16 mouse cellular contexts compared by ENCODE assay signal in genomic region chr7:28950346-28951037, GRCm38 (mm10). TPM values are rescaled to one million over a fixed set of nuclear protein-coding genes. Genes with fewer than 3 reads are reported as not detected.
DNase-seq lines count a peak whose midpoint lies in the region; ATAC-seq and TF ChIP-seq lines count a peak whose summit lies in the region.
"Had no signal": no experiment of that assay in that cellular context is flagged by ENCODE, and none has a peak within 500 bp of the region (broad histone marks: within the 10 kb centered on the region; RNA-seq: fewer than 3 reads in every experiment).

No protein-coding gene starts in this region.

- peaks cover 85% of the 10 kb centered on the region for H3K4me1 ChIP-seq in heart, embryonic 11.5 days (ENCODE audit: control insufficient read depth, insufficient read depth, low read length)
- peaks cover 99% of the 10 kb centered on the region for H3K4me1 ChIP-seq in liver, embryonic 15.5 days (replicated peaks)
- H3K4me1 ChIP-seq in liver, embryonic 11.5 days (replicated peaks; ENCODE audit: control insufficient read depth, insufficient read depth, low read length): peaks cover 77% of the 10 kb centered on the region
- H3K4me1 ChIP-seq in intestine, postnatal 0 days (replicated peaks; ENCODE audit: control insufficient read depth, insufficient read depth, low read length): peaks cover 33% of the 10 kb centered on the region
- peaks cover 85% of the 10 kb centered on the region for H3K4me1 ChIP-seq in stomach, embryonic 16.5 days (ENCODE audit: control insufficient read depth, insufficient read depth, low read length)

- peak overlapping the region; percentile 78 for H3K27ac ChIP-seq in heart, embryonic 11.5 days (ENCODE audit: low read depth, low read length)
- H3K27ac ChIP-seq in liver, embryonic 15.5 days (replicated peaks): peak overlapping the region; percentile 45; the same call in 1 of the 2 replicates
- no peak overlapping the region for H3K27ac ChIP-seq in liver, embryonic 11.5 days (ENCODE audit: low read depth, low read length)
- peak overlapping the region; percentile 77 for H3K27ac ChIP-seq in intestine, postnatal 0 days (ENCODE audit: low read depth, low read length)
- peak overlapping the region; percentile 83; the same call in 1 of the 2 replicates for H3K27ac ChIP-seq in stomach, embryonic 16.5 days (ENCODE audit: low read length)
- H3K27ac ChIP-seq: forebrain, embryonic 13.5 days; macrophage; midbrain, embryonic 13.5 days had no signal

- ATAC-seq in heart, embryonic 11.5 days (replicated peaks; ENCODE audit: insufficient number of reproducible peaks, low FRiP score, low TSS enrichment): no peak
- no peak for ATAC-seq in liver, embryonic 15.5 days (ENCODE audit: insufficient read depth)
- no peak for ATAC-seq in liver, embryonic 11.5 days (replicated peaks; ENCODE audit: low FRiP score)
- peak; percentile 63 for ATAC-seq in intestine, postnatal 0 days
- ATAC-seq in stomach, embryonic 16.5 days (ENCODE audit: insufficient read depth, low FRiP score): no peak
- ATAC-seq: forebrain, embryonic 13.5 days; midbrain, embryonic 13.5 days had no signal

- no peaks in the 10 kb centered on the region for H3K27me3 ChIP-seq in heart, embryonic 11.5 days (ENCODE audit: control insufficient read depth, insufficient read depth, low read length)
- no peaks in the 10 kb centered on the region for H3K27me3 ChIP-seq in liver, embryonic 15.5 days
- no peaks in the 10 kb centered on the region for H3K27me3 ChIP-seq in liver, embryonic 11.5 days (replicated peaks; ENCODE audit: control insufficient read depth, insufficient read depth, low read length)
- no peaks in the 10 kb centered on the region for H3K27me3 ChIP-seq in intestine, postnatal 0 days (replicated peaks; ENCODE audit: control insufficient read depth, insufficient read depth, low read length)
- H3K27me3 ChIP-seq in stomach, embryonic 16.5 days (ENCODE audit: control insufficient read depth, insufficient read depth, low read length): no peaks in the 10 kb centered on the region
- H3K27me3 ChIP-seq: midbrain, embryonic 13.5 days had no signal

- no peak overlapping the region; the same call in 1 of the 2 replicates for H3K4me2 ChIP-seq in heart, embryonic 11.5 days
- no peak overlapping the region for H3K4me2 ChIP-seq in liver, embryonic 15.5 days
- H3K4me2 ChIP-seq in liver, embryonic 11.5 days: no peak overlapping the region
- peak overlapping the region; percentile 31 for H3K4me2 ChIP-seq in intestine, postnatal 0 days (replicated peaks; ENCODE audit: low read depth)
- H3K4me2 ChIP-seq in stomach, embryonic 16.5 days (ENCODE audit: low read depth, low read length): no peak overlapping the region
- H3K4me2 ChIP-seq: forebrain, embryonic 13.5 days; midbrain, embryonic 13.5 days had no signal

- H3K4me3 ChIP-seq in heart, embryonic 11.5 days (ENCODE audit: low read depth, low read length): no peak overlapping the region
- H3K4me3 ChIP-seq in liver, embryonic 15.5 days (replicated peaks): no peak overlapping the region
- H3K4me3 ChIP-seq in liver, embryonic 11.5 days (ENCODE audit: low read depth, low read length): no peak overlapping the region
- no peak overlapping the region for H3K4me3 ChIP-seq in intestine, postnatal 0 days (ENCODE audit: low read depth, low read length)
- no peak overlapping the region for H3K4me3 ChIP-seq in stomach, embryonic 16.5 days (replicated peaks; ENCODE audit: low read length)
- H3K4me3 ChIP-seq: forebrain, embryonic 13.5 days; midbrain, embryonic 13.5 days had no signal

- 88% methylated on average over 10 of the region's 10 CpGs for WGBS in heart, embryonic 11.5 days (ENCODE audit: insufficient replicate concordance)
- WGBS in liver, embryonic 15.5 days (ENCODE audit: insufficient replicate concordance): 80% methylated on average over 10 of the region's 10 CpGs
- 83% methylated on average over 10 of the region's 10 CpGs for WGBS in liver, embryonic 11.5 days
- 34% methylated on average over 10 of the region's 10 CpGs for WGBS in intestine, postnatal 0 days
- 83% methylated on average over 10 of the region's 10 CpGs for WGBS in stomach, embryonic 16.5 days

- no peaks in the 10 kb centered on the region for H3K9me3 ChIP-seq in heart, embryonic 11.5 days (replicated peaks; ENCODE audit: control insufficient read depth, low read length)
- H3K9me3 ChIP-seq in liver, embryonic 15.5 days (replicated peaks): no peaks in the 10 kb centered on the region
- H3K9me3 ChIP-seq in liver, embryonic 11.5 days (ENCODE audit: control insufficient read depth, low read length): no peaks in the 10 kb centered on the region
- no peaks in the 10 kb centered on the region for H3K9me3 ChIP-seq in intestine, postnatal 0 days (ENCODE audit: control insufficient read depth)
- no peaks in the 10 kb centered on the region for H3K9me3 ChIP-seq in stomach, embryonic 16.5 days (replicated peaks; ENCODE audit: control insufficient read depth, low read length)
- H3K9me3 ChIP-seq: forebrain, embryonic 13.5 days; midbrain, embryonic 13.5 days had no signal

- H3K9ac ChIP-seq in heart, embryonic 11.5 days (ENCODE audit: low read depth, low read length): no peak overlapping the region
- no peak overlapping the region for H3K9ac ChIP-seq in liver, embryonic 15.5 days
- no peak overlapping the region for H3K9ac ChIP-seq in liver, embryonic 11.5 days (ENCODE audit: low read depth, low read length)
- no peak overlapping the region for H3K9ac ChIP-seq in intestine, postnatal 0 days (ENCODE audit: low read depth, low read length)
- no peak overlapping the region for H3K9ac ChIP-seq in stomach, embryonic 16.5 days (ENCODE audit: low read length)
- H3K9ac ChIP-seq: forebrain, embryonic 13.5 days; midbrain, embryonic 13.5 days had no signal

- peaks cover 2% of the 10 kb centered on the region; the same call in 1 of the 2 replicates for H3K36me3 ChIP-seq in heart, embryonic 11.5 days (ENCODE audit: control insufficient read depth, insufficient read depth, low read length)
- peaks cover 40% of the 10 kb centered on the region for H3K36me3 ChIP-seq in liver, embryonic 15.5 days (replicated peaks)
- H3K36me3 ChIP-seq in liver, embryonic 11.5 days (ENCODE audit: control insufficient read depth, insufficient read depth, low read length): peaks cover 4% of the 10 kb centered on the region; the same call in 1 of the 2 replicates
- H3K36me3 ChIP-seq in intestine, postnatal 0 days (ENCODE audit: control insufficient read depth, insufficient read depth): peaks cover 8% of the 10 kb centered on the region
- 0 out of 2 replicates have a peak, but pooled peaks cover 4% of the 10 kb centered on the region for H3K36me3 ChIP-seq in stomach, embryonic 16.5 days (ENCODE audit: control insufficient read depth, insufficient read depth, low read length)
- H3K36me3 ChIP-seq: midbrain, embryonic 13.5 days had no signal

- DNase-seq in heart, adult 9 months (ENCODE audit: low spot score in 2 of 2): no peak
- no peak for DNase-seq in liver, embryonic 11.5 days (ENCODE audit: low spot score)
- DNase-seq in frontal cortex, postnatal 36 days (ENCODE audit: low spot score in 2 of 2): no peak
- DNase-seq in spleen, postnatal 14 days (ENCODE audit: low spot score in 2 of 2): no peak
- DNase-seq: adrenal gland, adult 2 months; cerebellum, postnatal 10 days; kidney, postnatal 25 days; left cerebral cortex, postnatal 4 days; thymus, postnatal 4 days had no signal

- TF ChIP-seq CTCF in intestine, postnatal 0 days (IDR thresholded peaks at IDR 0.05; ENCODE audit: low read depth): no peak

RNA-seq across cellular contexts. Expression of gene Actn4, which starts 11.6 kb away (rescaled TPM):
- polyA plus RNA-seq in heart, embryonic 11.5 days (2014; fragmentation: Nextera tagmentation; extraction: Ambion mirVana): 227 and 262 TPM in 2 replicates
- 126 and 147 TPM in 2 replicates for polyA plus RNA-seq in liver, embryonic 15.5 days (2015; fragmentation: Nextera tagmentation; extraction: Ambion mirVana)
- 191 and 209 TPM in 2 replicates for polyA plus RNA-seq in liver, embryonic 11.5 days (2014; fragmentation: Nextera tagmentation; extraction: Ambion mirVana)
- 293 and 319 TPM in 2 replicates for polyA plus RNA-seq in intestine, postnatal 0 days (2015; fragmentation: Nextera tagmentation; extraction: Ambion mirVana)
- 413 and 449 TPM in 2 replicates for polyA plus RNA-seq in stomach, embryonic 16.5 days (2015; fragmentation: Nextera tagmentation; extraction: Ambion mirVana)

RNA-seq across cellular contexts. Expression of gene Eif3k, which starts 31.2 kb away (rescaled TPM):
- polyA plus RNA-seq in heart, embryonic 11.5 days (2014; fragmentation: Nextera tagmentation; extraction: Ambion mirVana): 278 and 286 TPM in 2 replicates
- 209 and 222 TPM in 2 replicates for polyA plus RNA-seq in liver, embryonic 15.5 days (2015; fragmentation: Nextera tagmentation; extraction: Ambion mirVana)
- 421 and 425 TPM in 2 replicates for polyA plus RNA-seq in liver, embryonic 11.5 days (2014; fragmentation: Nextera tagmentation; extraction: Ambion mirVana)
- 282 and 286 TPM in 2 replicates for polyA plus RNA-seq in intestine, postnatal 0 days (2015; fragmentation: Nextera tagmentation; extraction: Ambion mirVana)
- 339 and 345 TPM in 2 replicates for polyA plus RNA-seq in stomach, embryonic 16.5 days (2015; fragmentation: Nextera tagmentation; extraction: Ambion mirVana)

RNA-seq across cellular contexts. Expression of gene Map4k1, which starts 31.4 kb away (rescaled TPM):
- 6.8 and 6.9 TPM in 2 replicates for polyA plus RNA-seq in heart, embryonic 11.5 days (2014; fragmentation: Nextera tagmentation; extraction: Ambion mirVana)
- polyA plus RNA-seq in liver, embryonic 15.5 days (2015; fragmentation: Nextera tagmentation; extraction: Ambion mirVana): 21.6 and 26.3 TPM in 2 replicates
- polyA plus RNA-seq in liver, embryonic 11.5 days (2014; fragmentation: Nextera tagmentation; extraction: Ambion mirVana): 50.7 and 53.2 TPM in 2 replicates
- polyA plus RNA-seq in intestine, postnatal 0 days (2015; fragmentation: Nextera tagmentation; extraction: Ambion mirVana): 1.5 and 1.6 TPM in 2 replicates
- 7.9 and 8.4 TPM in 2 replicates for polyA plus RNA-seq in stomach, embryonic 16.5 days (2015; fragmentation: Nextera tagmentation; extraction: Ambion mirVana)
